ENCODE assay signal across 25 mouse cellular contexts in genomic region chr8:93488743-93489142, GRCm38 (mm10). TPM values are rescaled to one million over a fixed set of nuclear protein-coding genes. Genes with fewer than 3 reads are reported as not detected.
"Had no signal": no experiment of that assay in that cellular context is flagged by ENCODE, and none has a peak within 500 bp of the region (broad histone marks: within the 10 kb centered on the region; RNA-seq: fewer than 3 reads in every experiment).

No protein-coding gene starts in this region.

- H3K4me1 ChIP-seq: limb, embryonic 12.5 days; limb, embryonic 15.5 days; neural tube, embryonic 13.5 days had no signal

- H3K36me3 ChIP-seq: limb, embryonic 12.5 days; limb, embryonic 15.5 days; midbrain, embryonic 15.5 days; neural tube, embryonic 13.5 days had no signal

- DNase-seq: kidney, adult 18-20 months; kidney, adult 9 months; kidney, postnatal 14 days; kidney, postnatal 4 days; left cerebral cortex, postnatal 4 days; liver, postnatal 0 days; lung, postnatal 14 days; right cerebral cortex, adult 18-20 months; right cerebral cortex, postnatal 14 days; right cerebral cortex, postnatal 4 days; thymus, postnatal 36 days had no signal

- H3K4me2 ChIP-seq: limb, embryonic 12.5 days; limb, embryonic 15.5 days; liver, embryonic 11.5 days; midbrain, embryonic 15.5 days; neural tube, embryonic 13.5 days had no signal

- H3K27ac ChIP-seq: limb, embryonic 12.5 days; limb, embryonic 15.5 days; liver, embryonic 14.5 days; macrophage; midbrain, embryonic 15.5 days; neural tube, embryonic 13.5 days had no signal

- H3K27me3 ChIP-seq: limb, embryonic 15.5 days; midbrain, embryonic 15.5 days; neural tube, embryonic 13.5 days had no signal

- H3K9me3 ChIP-seq: limb, embryonic 12.5 days; limb, embryonic 15.5 days; midbrain, embryonic 15.5 days; neural tube, embryonic 13.5 days had no signal

- H3K4me3 ChIP-seq: limb, embryonic 12.5 days; limb, embryonic 15.5 days; midbrain, embryonic 15.5 days; myocyte; neural tube, embryonic 13.5 days had no signal

- ATAC-seq: intestine, embryonic 16.5 days; liver, postnatal 0 days; midbrain, embryonic 15.5 days had no signal

- H3K9ac ChIP-seq: limb, embryonic 12.5 days; limb, embryonic 15.5 days; liver, embryonic 14.5 days; liver, postnatal 0 days; midbrain, embryonic 15.5 days; neural tube, embryonic 13.5 days had no signal

RNA-seq across cellular contexts. Expression of gene Ces5a, which starts 46.9 kb away (rescaled TPM):
- total RNA-seq: megakaryocyte, adult 5-6 weeks; monocyte, adult 5-6 weeks; neutrophil, adult 5-6 weeks had no signal
- polyA plus RNA-seq: intestine, embryonic 16.5 days; limb, embryonic 12.5 days; liver, embryonic 11.5 days; liver, embryonic 14.5 days; liver, postnatal 0 days; macrophage; stomach, embryonic 14.5 days; urinary bladder, adult 2 months had no signal
